Comparison of ENCODE assay signal across 28 mouse cellular contexts in the genomic region with DNA sequence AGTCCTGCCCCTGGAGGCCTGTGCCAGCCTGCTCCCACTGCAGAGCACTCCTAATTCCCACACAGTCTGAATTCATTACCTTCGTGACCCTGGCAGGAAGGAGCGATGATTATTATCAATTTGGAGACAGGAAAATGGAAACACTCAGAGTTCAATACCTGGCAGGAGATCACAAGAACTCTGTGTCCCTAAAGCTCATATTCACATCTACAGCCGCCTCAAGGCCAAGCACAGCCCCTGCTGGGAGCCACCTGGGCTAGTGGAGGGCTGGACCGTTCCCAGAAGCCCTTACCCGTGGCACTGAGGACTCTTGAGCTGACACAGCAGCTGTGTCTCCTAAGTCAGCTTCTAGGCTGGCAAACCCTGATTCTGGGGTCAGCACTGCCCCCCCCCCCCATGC.
DNase-seq lines count a peak whose midpoint lies in the region; ATAC-seq lines count a peak whose summit lies in the region.
"Had no signal": no experiment of that assay in that cellular context is flagged by ENCODE, and none has a peak within 500 bp of the region (broad histone marks: within the 10 kb centered on the region; RNA-seq: fewer than 3 reads in every experiment).

No protein-coding gene starts in this region.

- ATAC-seq in embryonic facial prominence, embryonic 14.5 days (ENCODE audit: low read depth): no peak
- ATAC-seq: activated CD4-positive, CD25-positive, alpha-beta regulatory T cell, adult 4 months; intestine, postnatal 0 days; liver, embryonic 12.5 days had no signal

- no peak overlapping the region for H3K4me3 ChIP-seq in embryonic facial prominence, embryonic 14.5 days (ENCODE audit: low read depth, low read length)
- no peak overlapping the region for H3K4me3 ChIP-seq in embryonic facial prominence, embryonic 10.5 days
- H3K4me3 ChIP-seq: embryonic facial prominence, embryonic 15.5 days; forebrain, embryonic 12.5 days; liver, embryonic 12.5 days; midbrain, embryonic 12.5 days; neural tube, embryonic 13.5 days had no signal

- peak; percentile 54 for DNase-seq in cerebellum, adult 11-12 months
- no peak for DNase-seq in cerebellum, adult 11 months
- DNase-seq in embryonic facial prominence, embryonic 14.5 days (ENCODE audit: low spot score): peak; percentile 33
- DNase-seq in embryonic facial prominence, embryonic 10.5 days (ENCODE audit: low spot score): no peak
- DNase-seq in left cerebral cortex, postnatal 4 days: peak; percentile 57
- no peak for DNase-seq in left cerebral cortex, adult 8-10 months (ENCODE audit: low spot score in 2 of 2)
- peak; percentile 43 to 49 for DNase-seq in cerebellum, postnatal 14 days
- no peak for DNase-seq in gastrocnemius, postnatal 36 days
- DNase-seq: adrenal gland, adult 2 months; adrenal gland, postnatal 36 days; gastrocnemius, postnatal 14 days; heart, adult 18-20 months; heart, postnatal 36 days; kidney, adult 9 months; kidney, postnatal 14 days; layer of hippocampus, adult 9-11 months; liver, postnatal 0 days; lung, postnatal 36 days; right cerebral cortex, postnatal 4 days had no signal

- H3K4me2 ChIP-seq in embryonic facial prominence, embryonic 14.5 days (ENCODE audit: low read depth, low read length): no peak overlapping the region
- H3K4me2 ChIP-seq: embryonic facial prominence, embryonic 15.5 days; forebrain, embryonic 12.5 days; heart, embryonic 11.5 days; liver, embryonic 12.5 days; midbrain, embryonic 12.5 days; neural tube, embryonic 13.5 days had no signal

- H3K9ac ChIP-seq in embryonic facial prominence, embryonic 14.5 days (ENCODE audit: low read depth, low read length): no peak overlapping the region; the same call in 1 of the 2 replicates
- H3K9ac ChIP-seq: embryonic facial prominence, embryonic 15.5 days; forebrain, embryonic 12.5 days; liver, embryonic 12.5 days; liver, postnatal 0 days; midbrain, embryonic 12.5 days; neural tube, embryonic 13.5 days had no signal

- intact Hi-C loops in left cerebral cortex, postnatal 4 days (cut with DNase I): no loop called here
- intact Hi-C loops in gastrocnemius, postnatal 36 days (cut with DNase I): no loop called here

- 42% methylated on average over 5 of the region's 5 CpGs for whole genome bisulfite sequencing in embryonic facial prominence, embryonic 14.5 days
- 50% methylated on average over 5 of the region's 5 CpGs for WGBS in embryonic facial prominence, embryonic 10.5 days

- no peaks in the 10 kb centered on the region for H3K36me3 ChIP-seq in embryonic facial prominence, embryonic 14.5 days (ENCODE audit: control insufficient read depth, insufficient read depth, low read length)
- H3K36me3 ChIP-seq in embryonic facial prominence, embryonic 10.5 days (replicated peaks): no peaks in the 10 kb centered on the region
- H3K36me3 ChIP-seq: embryonic facial prominence, embryonic 15.5 days; forebrain, embryonic 12.5 days; liver, embryonic 12.5 days; midbrain, embryonic 12.5 days; neural tube, embryonic 13.5 days had no signal

- no peak overlapping the region for H3K27ac ChIP-seq in embryonic facial prominence, embryonic 14.5 days (replicated peaks; ENCODE audit: low read depth, low read length)
- H3K27ac ChIP-seq in embryonic facial prominence, embryonic 10.5 days (replicated peaks): no peak overlapping the region
- H3K27ac ChIP-seq: embryonic facial prominence, embryonic 15.5 days; forebrain, embryonic 12.5 days; liver, embryonic 12.5 days; midbrain, embryonic 12.5 days; neural tube, embryonic 13.5 days; stomach, postnatal 0 days had no signal

- H3K9me3 ChIP-seq in embryonic facial prominence, embryonic 14.5 days (ENCODE audit: control insufficient read depth, low read length): peaks cover 13% of the 10 kb centered on the region; the same call in 1 of the 2 replicates
- peaks cover 11% of the 10 kb centered on the region for H3K9me3 ChIP-seq in embryonic facial prominence, embryonic 10.5 days
- H3K9me3 ChIP-seq: midbrain, embryonic 12.5 days had no signal

- H3K4me1 ChIP-seq in embryonic facial prominence, embryonic 14.5 days (ENCODE audit: control insufficient read depth, insufficient read depth, low read length): no peaks in the 10 kb centered on the region; the same call in none of the 2 replicates
- H3K4me1 ChIP-seq in embryonic facial prominence, embryonic 10.5 days: peaks cover 37% of the 10 kb centered on the region
- H3K4me1 ChIP-seq: liver, embryonic 12.5 days had no signal

- no peaks in the 10 kb centered on the region for H3K27me3 ChIP-seq in embryonic facial prominence, embryonic 14.5 days (replicated peaks; ENCODE audit: control insufficient read depth, insufficient read depth, low read length)
- peaks cover 11% of the 10 kb centered on the region; the same call in 1 of the 2 replicates for H3K27me3 ChIP-seq in embryonic facial prominence, embryonic 10.5 days (replicated peaks; ENCODE audit: low read depth, poor library complexity, severe bottlenecking)
- H3K27me3 ChIP-seq: embryonic facial prominence, embryonic 15.5 days; liver, embryonic 12.5 days had no signal

Comparison
In these comparisons a context has a peak if more than half of its experiments do, and no peak if none do; other contexts are left out.
1. DNase-seq: peak in cerebellum, adult 11-12 months (single experiment), embryonic facial prominence, embryonic 14.5 days (single experiment), left cerebral cortex, postnatal 4 days (single experiment) and cerebellum, postnatal 14 days (2 of 2); none in cerebellum, adult 11 months (single experiment), embryonic facial prominence, embryonic 10.5 days (single experiment), left cerebral cortex, adult 8-10 months (0 of 2) and gastrocnemius, postnatal 36 days (0 of 2).